Mouse (Mus musculus): ENCODE measurements around the gene Vmn2r88. TPM values are rescaled to one million over a fixed set of nuclear protein-coding genes. Genes with fewer than 3 reads are reported as not detected.
"Not testable (repeated sequence)": the region's sequence is repeated elsewhere in the genome, so short reads cannot be mapped to it uniquely, and the experiment has no call there.

Gene Vmn2r88
- total RNA-seq (2021) = not detected
- long read RNA-seq, experiment 1 = 0 reads
- long read RNA-seq, experiment 2 = 0 reads

DNA sequence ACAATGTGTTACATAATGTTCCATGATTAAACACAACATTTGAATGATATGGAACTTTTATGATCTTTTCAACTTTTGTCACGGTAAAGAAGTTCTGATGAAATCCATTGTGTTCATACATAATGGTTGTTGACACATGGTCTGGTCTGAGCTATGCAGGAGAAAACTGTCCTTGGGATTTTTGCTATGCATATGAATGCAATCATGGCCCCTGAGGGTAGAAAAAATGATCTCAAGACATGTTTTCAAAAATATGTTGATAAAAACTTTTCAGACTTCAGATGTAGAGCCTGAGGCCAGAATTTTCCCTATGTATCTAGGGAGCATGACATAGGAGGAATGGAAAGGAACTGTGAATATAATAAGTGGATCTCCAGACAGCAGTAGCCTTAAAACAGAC, at the start of gene Vmn2r88:
Vmn2r88 (plus strand) TSS at position 301 of the 400 bp plus-strand sequence.
- DNase-seq (ENCODE audit: low spot score in 2 of 2) = no peak

DNA sequence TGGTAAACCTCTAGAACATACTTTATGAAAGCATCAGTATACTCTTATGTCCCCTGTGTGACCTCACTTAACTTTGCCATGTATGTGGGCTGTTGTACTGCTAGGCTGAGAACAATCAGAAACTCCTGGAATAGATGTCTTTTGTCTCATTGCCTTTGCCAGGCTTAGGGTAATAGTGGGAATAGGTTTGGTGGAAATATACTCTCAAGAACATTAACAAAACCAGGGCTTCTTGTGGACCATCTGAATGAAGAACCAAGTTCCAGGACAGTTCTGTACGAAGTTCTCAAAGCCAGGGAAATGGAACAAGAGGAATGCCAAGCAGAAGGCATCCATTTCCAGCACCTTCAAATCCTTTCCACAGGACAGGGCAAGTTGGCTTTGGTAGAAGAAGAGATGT, 49.2 kb upstream of the Vmn2r88 start, which contains the start of gene Gm7247:
Gm7247 (plus strand) TSS at position 301 of the 400 bp plus-strand sequence.
- DNase-seq (ENCODE audit: low spot score in 2 of 2) = no peak

DNA sequence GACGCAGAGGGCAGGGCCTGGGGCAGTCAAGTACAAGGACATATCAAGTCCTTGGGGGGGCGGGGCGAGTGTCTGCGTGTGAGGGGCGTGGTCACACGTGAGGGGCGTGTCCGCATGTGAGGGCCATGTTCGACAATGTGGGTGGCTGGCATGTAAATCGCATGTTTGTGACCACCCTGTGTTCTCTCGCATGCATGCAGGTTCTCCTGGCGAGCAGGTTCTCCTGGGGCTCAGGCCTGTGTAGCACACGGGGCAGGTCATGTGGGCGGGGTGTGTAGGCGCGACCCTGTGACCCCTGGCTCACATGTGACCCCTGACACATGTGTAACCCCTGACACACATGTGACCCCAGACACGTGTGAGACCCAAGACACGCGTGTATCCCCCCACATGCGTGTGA, 27.8 kb upstream of the Vmn2r88 start:
- no peak for DNase-seq (ENCODE audit: low spot score in 2 of 2)

DNA sequence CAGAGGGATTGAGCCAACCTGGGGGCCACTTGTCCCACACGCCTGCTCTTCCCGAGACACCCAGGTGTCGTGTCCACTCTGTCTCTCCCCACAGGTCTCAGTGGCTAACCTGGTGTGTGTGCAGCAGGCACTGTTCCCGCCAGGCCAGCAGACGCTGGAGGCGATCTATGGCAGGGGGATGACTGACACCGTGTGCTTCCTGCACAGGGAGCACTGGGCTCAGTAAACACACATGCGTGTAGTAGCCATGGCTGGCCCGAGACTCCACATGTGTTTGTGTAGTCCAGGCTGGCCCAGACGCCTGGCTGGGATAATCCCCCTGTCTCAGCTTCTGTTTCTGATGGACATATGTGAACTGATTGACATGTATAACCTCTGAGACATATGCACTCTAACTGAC, 26.3 kb upstream of the Vmn2r88 start:
- no peak for DNase-seq (ENCODE audit: low spot score in 2 of 2)

DNA sequence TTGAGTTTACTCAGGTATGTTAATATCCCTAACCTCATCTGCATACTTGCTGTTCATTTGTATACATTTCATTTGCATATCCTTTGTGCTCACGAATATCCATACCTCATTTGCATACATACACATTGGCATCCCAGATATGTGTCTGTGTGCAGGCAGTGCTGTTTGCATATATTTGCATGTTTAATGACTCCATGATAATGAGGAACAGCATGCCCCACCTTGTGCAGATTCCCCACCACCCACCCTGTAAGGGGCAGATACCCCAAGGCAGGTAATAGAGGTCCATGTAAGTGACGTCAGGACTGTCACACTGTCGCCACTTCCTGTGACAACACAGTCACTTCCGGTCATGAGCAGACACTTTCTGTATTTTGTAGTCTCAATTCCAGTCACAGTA, 24.9 kb upstream of the Vmn2r88 start:
- no peak for DNase-seq (ENCODE audit: low spot score in 2 of 2)

DNA sequence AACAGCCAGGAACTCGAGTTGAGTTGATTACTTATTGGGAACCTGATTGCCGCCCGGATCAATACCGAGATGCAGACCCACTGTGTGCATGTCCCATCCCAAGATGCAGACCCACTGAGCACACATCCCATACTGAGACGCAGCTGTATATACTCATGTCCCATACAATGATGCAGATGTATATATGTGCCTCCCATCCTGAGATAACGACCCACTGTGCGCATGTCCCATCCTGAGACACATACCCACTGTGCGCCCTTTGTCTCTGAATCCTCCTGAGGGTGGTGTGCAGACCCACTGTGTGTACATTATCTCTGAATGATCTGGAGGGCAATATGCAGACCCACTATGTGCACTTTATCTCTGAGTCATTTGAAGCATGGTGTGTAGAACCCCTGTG, 22.9 kb upstream of the Vmn2r88 start:
- DNase-seq (ENCODE audit: low spot score in 2 of 2) = no peak

DNA sequence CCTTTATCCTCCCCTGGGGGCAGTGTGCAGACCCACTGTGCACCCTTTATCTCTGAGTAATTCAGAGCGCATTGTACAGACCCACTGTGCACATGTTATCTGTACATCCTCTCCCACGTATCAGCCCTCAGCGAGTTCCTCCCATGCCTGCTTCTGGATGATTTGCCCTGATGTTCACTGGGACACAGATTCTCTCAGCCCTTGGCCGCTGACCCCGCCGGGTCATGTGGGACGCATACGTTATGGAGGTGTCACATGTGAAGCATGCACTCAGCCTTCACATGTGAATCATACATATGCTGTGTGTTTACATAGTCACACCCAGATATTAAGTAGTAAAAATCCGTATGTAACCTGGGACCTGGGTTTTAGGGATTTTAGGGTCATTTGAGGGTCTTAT, 22.4 kb upstream of the Vmn2r88 start:
- DNase-seq (ENCODE audit: low spot score in 2 of 2) = no peak

DNA sequence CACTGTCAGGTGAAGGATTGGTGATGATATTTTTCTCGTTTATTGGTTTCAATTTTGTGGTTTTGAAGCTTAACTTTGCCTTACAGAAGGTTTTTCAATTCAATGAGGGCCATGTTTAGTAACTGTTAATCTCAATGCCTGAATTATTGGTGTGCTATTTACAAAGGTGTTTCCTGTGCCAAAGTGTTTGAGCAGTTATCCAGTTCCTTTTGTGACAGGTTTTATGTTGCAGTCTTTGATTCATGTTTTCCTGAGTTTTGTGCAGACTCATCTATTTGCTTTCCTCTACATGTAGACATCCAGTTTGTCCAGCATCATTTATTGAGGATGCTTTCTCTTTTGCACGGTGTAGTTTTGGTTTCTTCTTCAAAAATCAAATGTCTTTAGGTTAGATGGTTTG, 13.3 kb downstream of the Vmn2r88 start:
- no peak for DNase-seq (ENCODE audit: low spot score in 2 of 2)

DNA sequence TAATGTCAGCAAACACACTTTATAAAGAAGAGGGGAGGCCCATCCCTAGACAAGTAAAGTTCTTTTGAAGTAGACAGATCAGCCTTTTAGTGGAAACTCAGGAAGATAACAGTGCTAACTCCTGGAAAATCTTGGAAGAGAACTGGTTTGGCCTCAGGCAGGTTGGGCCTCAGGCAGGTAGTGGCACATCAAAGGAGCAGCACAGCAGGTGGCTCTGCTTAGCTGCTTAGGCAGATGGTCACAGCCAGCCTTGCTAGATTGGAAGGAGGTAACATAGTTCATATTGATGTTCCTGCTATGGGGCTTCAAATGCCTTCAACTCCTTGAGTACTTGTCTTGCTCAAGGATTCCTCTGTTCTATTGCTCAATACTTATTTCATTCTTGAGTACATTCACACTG, 19.5 kb downstream of the Vmn2r88 start:
- DNase-seq (ENCODE audit: low spot score in 2 of 2) = not testable (repeated sequence)

DNA sequence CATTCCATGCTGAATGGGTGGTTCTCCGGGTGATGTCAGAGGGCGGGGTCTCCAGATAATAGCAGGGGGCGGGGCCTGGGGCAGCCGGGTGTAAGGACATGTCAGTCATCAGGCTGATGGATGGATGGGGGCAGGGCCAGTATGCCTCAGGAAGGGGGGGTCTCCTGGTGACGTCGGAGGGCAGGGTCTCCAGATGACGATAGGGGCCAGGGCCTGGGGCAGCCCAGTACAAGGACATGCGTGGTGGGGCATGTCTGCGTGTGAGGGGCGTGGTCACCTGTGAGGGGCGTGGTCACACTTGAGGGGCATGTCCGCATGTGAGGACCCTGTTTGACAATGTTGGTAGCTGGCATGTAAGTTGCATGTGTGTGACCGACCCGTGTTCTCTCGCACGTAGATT, 23.9 kb downstream of the Vmn2r88 start:
- no peak for DNase-seq (ENCODE audit: low spot score in 2 of 2)

DNA sequence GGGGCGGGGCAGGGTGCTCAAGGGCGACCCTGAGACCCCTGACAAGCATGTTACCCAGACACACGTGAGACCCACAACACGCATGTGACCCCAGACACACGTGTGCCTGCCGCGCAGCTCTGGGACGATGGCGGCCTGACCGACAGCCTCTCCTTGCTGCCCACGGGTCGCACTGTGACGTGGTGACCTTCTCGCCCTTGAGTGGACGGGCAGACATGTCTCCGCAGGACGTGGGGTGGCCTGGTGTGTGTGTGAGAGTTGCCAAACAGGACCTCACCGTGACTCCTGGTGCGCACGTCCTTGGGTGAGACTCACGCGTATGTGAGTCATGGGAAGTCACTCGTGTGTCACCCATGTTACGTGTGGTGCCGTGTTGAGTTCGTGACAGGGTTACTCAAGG, 24.4 kb downstream of the Vmn2r88 start:
- no peak for DNase-seq (ENCODE audit: low spot score in 2 of 2)

DNA sequence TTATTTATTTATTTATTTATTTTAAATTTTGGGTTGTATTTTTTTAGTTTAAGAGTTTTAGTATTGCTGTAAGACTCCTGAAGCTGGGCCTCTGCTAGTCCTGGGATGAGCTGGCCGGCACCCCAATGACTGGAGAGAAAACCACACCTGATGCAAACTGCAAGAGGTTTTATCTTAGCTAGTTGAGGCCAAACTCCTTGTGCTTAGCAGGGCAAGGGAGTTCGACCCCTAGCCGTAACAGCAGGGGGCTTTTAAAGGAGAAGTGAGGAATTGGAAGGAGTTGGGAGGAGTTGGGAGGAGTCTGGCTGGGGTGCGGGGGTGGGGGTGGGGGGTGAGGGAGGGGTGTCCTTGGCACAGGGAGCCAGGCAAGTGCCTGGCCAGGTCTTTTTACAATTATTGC, 28.3 kb downstream of the Vmn2r88 start:
- DNase-seq (ENCODE audit: low spot score in 2 of 2) = no peak

DNA sequence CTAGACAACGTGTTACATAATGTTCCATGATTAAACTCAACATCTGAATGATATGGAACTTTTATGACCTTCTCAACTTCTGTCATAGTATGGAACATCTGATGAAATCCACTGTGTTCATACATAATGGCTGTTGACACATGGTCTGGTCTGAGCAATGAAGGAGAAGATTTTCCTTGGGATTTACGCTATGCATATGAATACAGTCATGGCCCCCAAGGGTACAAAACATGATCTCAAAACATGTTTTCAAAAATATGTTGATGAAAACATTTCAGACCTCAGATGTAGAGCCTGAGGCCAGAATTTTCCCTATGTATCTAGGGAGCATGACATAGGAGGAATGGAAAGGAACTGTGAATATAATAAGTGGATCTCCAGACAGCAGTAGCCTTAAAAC, 40.9 kb downstream of the Vmn2r88 start, which contains the start of gene Vmn2r89:
Vmn2r89 (plus strand) TSS at position 301 of the 400 bp plus-strand sequence.
- not testable (repeated sequence) for DNase-seq (ENCODE audit: low spot score in 2 of 2)

Other genes with a start within 250 kb of the Vmn2r88 start
- not detected for gene Rnase2b, start 248.6 kb upstream of the Vmn2r88 start, total RNA-seq (2021)
- gene Ang2, start 211.7 kb upstream of the Vmn2r88 start, total RNA-seq (2021) = not detected
- gene Ear14, start 207.4 kb upstream of the Vmn2r88 start, total RNA-seq (2021) = not detected
- gene Rnase2a, start 154.7 kb upstream of the Vmn2r88 start, total RNA-seq (2021) = 10 to 100 TPM in 1 of 2 experiments, 1 to 10 TPM in 1; 6.0 to 29.4 TPM
- gene Gm7247, start 49.1 kb upstream of the Vmn2r88 start, total RNA-seq (2021) = not detected
- gene Vmn2r89, start 41.0 kb downstream of the Vmn2r88 start, total RNA-seq (2021) = not detected
- gene Gm5622, start 142.0 kb downstream of the Vmn2r88 start, total RNA-seq (2021) = not detected
- gene Gm17175, start 163.2 kb downstream of the Vmn2r88 start, total RNA-seq (2021) = not detected
- not detected for gene Gm17174, start 181.3 kb downstream of the Vmn2r88 start, total RNA-seq (2021)
- not detected for gene Gm17078, start 200.5 kb downstream of the Vmn2r88 start, total RNA-seq (2021)
- not detected for gene Gm4181, start 224.8 kb downstream of the Vmn2r88 start, total RNA-seq (2021)

Data from adrenal gland, adult 18-20 months (tissue).